Mouse (Mus musculus) lung, embryonic 15.5 days (tissue): Measurements from ENCODE around the gene Fra10ac1. TPM values are rescaled to one million over a fixed set of nuclear protein-coding genes. Genes with fewer than 3 reads are reported as not detected.

Source experiments
- ATAC-seq: fragments of 200-750 bp; cut with Nextera tagmentation; 2 replicates; pipeline ENCODE4 v1.8.0; 2017; ENCODE audit warnings: moderate number of reproducible peaks, borderline replicate concordance; ENCODE audit not compliant: low FRiP score, low TSS enrichment; ENCODE audit errors: extremely low read depth
- H3K27ac ChIP-seq: fragments of 300-500 bp; sonication (generic); 2 replicates; pipeline ENCODE4 v1.5.1; 2015; ENCODE audit warnings: moderate library complexity, mild to moderate bottlenecking, inconsistent platforms
- H3K27me3 ChIP-seq: fragments of 300-500 bp; sonication (generic); 2 replicates; pipeline ENCODE4 v1.6.1; 2015; ENCODE audit warnings: inconsistent platforms
- H3K36me3 ChIP-seq: fragments of 300-500 bp; sonication (generic); 2 replicates; pipeline ENCODE4 v1.6.1; 2015; ENCODE audit warnings: inconsistent platforms
- H3K4me1 ChIP-seq: fragments of 300-500 bp; sonication (generic); 2 replicates; pipeline ENCODE4 v1.6.1; 2015; ENCODE audit warnings: inconsistent platforms
- H3K4me2 ChIP-seq: fragments of 300-500 bp; sonication (generic); 2 replicates; pipeline ENCODE4 v1.6.1; 2015; ENCODE audit warnings: inconsistent platforms, mild to moderate bottlenecking, moderate library complexity
- H3K4me3 ChIP-seq: fragments of 300-500 bp; sonication (generic); 2 replicates; pipeline ENCODE4 v1.5.1; 2015; ENCODE audit warnings: mild to moderate bottlenecking, inconsistent platforms
- H3K9ac ChIP-seq: fragments of 300-500 bp; sonication (generic); 2 replicates; pipeline ENCODE4 v1.6.1; 2015; ENCODE audit warnings: inconsistent platforms
- H3K9me3 ChIP-seq: fragments of 300-500 bp; sonication (generic); 2 replicates; pipeline ENCODE4 v1.6.1; 2016; ENCODE audit warnings: inconsistent platforms
- WGBS: fragments of 180-500 bp; shearing (Covaris S2); methylation state at CpG from one replicate; pipeline ENCODE4 v1.1.7; 2015; 5-methylcytosine and 5-hydroxymethylcytosine counted together
- polyA plus RNA-seq: library from polyadenylated mRNA; unstranded; fragments of >200 nt; fragmentation: Nextera tagmentation; extraction: Ambion mirVana; gene quantifications from 2 replicates; pipeline ENCODE4 v1.2.1, GENCODE M21; 2015

The Fra10ac1 gene
- 33.2 and 36.4 TPM in 2 replicates for polyA plus RNA-seq

GRCm38 (mm10) chr19:38223905-38224684 lies at the start of gene Fra10ac1:
Gene Fra10ac1, minus strand, starts transcription at chr19:38224156.
- WGBS, result 1% methylated on average over 49 of the region's 49 CpGs
- H3K27me3 ChIP-seq, result no peaks in the 10 kb centered on the region
- H3K4me1 ChIP-seq, result peaks cover 12% of the 10 kb centered on the region; the same call in 1 of the 2 replicates
- no peaks in the 10 kb centered on the region; the same call in 1 of the 2 replicates for H3K9me3 ChIP-seq
- H3K36me3 ChIP-seq, result 0 out of 2 replicates have a peak, but pooled peaks cover 2% of the 10 kb centered on the region
- peak within 1 kb of the TSS; percentile 88 for H3K27ac ChIP-seq
- H3K4me2 ChIP-seq, result peak within 1 kb of the TSS; percentile 83
- H3K9ac ChIP-seq, result peak within 1 kb of the TSS; percentile 80
- ATAC-seq, result peak; percentile 97
- H3K4me3 ChIP-seq, result peak within 1 kb of the TSS; percentile 86

DNA sequence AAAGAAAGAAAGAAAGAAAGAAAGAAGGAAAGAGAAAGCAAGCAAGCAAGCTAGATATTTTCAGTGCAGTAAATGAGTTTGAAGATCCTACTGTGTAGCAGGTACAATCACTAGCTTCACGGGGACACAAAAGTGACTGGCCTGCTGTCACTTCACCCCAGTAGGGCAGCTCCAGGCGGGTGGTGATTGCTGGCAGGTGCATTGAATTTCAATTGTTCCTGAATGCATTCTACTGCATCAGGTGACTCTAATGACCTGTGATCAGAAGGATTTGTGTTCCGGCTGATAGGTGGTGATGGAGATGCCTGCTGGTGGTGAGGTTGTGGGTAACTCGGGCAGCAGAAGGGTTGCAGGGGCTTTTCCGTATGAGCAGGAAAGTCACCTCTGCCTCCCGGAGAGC lies 47.1 kb upstream of the Fra10ac1 start:
- Histone ChIP-seq H3K4me3 (no peak overlapping the region), H3K27me3 (no peaks in the 10 kb centered on the region), H3K4me2 (no peak overlapping the region), H3K27ac (no peak overlapping the region), H3K9ac (no peak overlapping the region), H3K4me1 (no peaks in the 10 kb centered on the region), H3K9me3 (no peaks in the 10 kb centered on the region), H3K36me3 (no peaks in the 10 kb centered on the region)
- ATAC-seq, result no peak
- 34% methylated on average over 6 of the region's 6 CpGs for WGBS

- peaks cover 14% of the 10 kb centered on the region for H3K27me3 ChIP-seq
- no peak overlapping the region for H3K9ac ChIP-seq
- 82% methylated on average over 5 of the region's 5 CpGs for WGBS
- no peak overlapping the region for H3K4me2 ChIP-seq
- H3K4me3 ChIP-seq, result no peak overlapping the region
- no peak overlapping the region for H3K27ac ChIP-seq
- H3K4me1 ChIP-seq, result 0 out of 2 replicates have a peak, but pooled peaks cover 5% of the 10 kb centered on the region
- no peak for ATAC-seq
- no peaks in the 10 kb centered on the region for H3K9me3 ChIP-seq
- no peaks in the 10 kb centered on the region for H3K36me3 ChIP-seq
Observed at GRCm38 (mm10) chr19:38267469-38267868, 43.5 kb upstream of the Fra10ac1 start.

DNA sequence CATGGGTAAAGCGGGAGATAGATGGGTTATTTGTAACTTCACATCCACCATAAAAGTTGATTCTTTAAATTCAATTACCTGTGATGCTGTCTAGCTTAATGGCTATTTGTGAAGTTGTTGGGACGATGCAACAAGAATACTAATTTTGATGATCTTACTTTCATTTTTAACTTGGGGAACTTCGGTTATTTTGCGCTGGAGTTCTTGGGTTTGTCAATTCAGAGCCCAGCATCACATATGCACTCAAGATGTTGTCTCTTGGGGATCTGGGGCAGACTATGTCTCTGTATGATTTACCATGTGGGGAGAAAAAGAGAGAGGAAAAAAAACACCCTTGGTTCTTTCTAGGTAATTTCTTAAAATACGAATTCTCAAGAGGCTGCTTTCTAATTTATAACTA lies 41.8 kb upstream of the Fra10ac1 start:
- H3K4me1 ChIP-seq, result 0 out of 2 replicates have a peak, but pooled peaks cover 5% of the 10 kb centered on the region
- H3K4me3 ChIP-seq, result no peak overlapping the region
- peaks cover 14% of the 10 kb centered on the region for H3K27me3 ChIP-seq
- WGBS, result 83% methylated on average over 5 of the region's 5 CpGs
- no peak overlapping the region for H3K9ac ChIP-seq
- H3K36me3 ChIP-seq, result no peaks in the 10 kb centered on the region
- no peak overlapping the region for H3K27ac ChIP-seq
- H3K4me2 ChIP-seq, result no peak overlapping the region
- no peaks in the 10 kb centered on the region for H3K9me3 ChIP-seq
- no peak for ATAC-seq

- no peak for ATAC-seq
Observed at GRCm38 (mm10) chr19:38264505-38265500, 40.8 kb upstream of the Fra10ac1 start, which contains the start of gene Lgi1. Gene Lgi1, plus strand, starts transcription at chr19:38264536.

GRCm38 (mm10) chr19:38263829-38264504 lies 40.0 kb upstream of the Fra10ac1 start:
- no peak overlapping the region for H3K27ac ChIP-seq
- H3K9ac ChIP-seq, result no peak overlapping the region
- no peaks in the 10 kb centered on the region for H3K36me3 ChIP-seq
- peaks cover 14% of the 10 kb centered on the region for H3K27me3 ChIP-seq
- H3K4me3 ChIP-seq, result no peak overlapping the region
- H3K9me3 ChIP-seq, result no peaks in the 10 kb centered on the region
- H3K4me1 ChIP-seq, result 0 out of 2 replicates have a peak, but pooled peaks cover 5% of the 10 kb centered on the region
- ATAC-seq, result no peak
- 26% methylated on average over 14 of the region's 14 CpGs for WGBS
- H3K4me2 ChIP-seq, result peak overlapping the region; percentile 19

More at GRCm38 (mm10) chr19:38264505-38265500, 40.8 kb upstream of the Fra10ac1 start, which contains the start of gene Lgi1:
- no peaks in the 10 kb centered on the region for H3K36me3 ChIP-seq
- H3K27ac ChIP-seq, result no peak within 1 kb of the TSS
- no peaks in the 10 kb centered on the region for H3K9me3 ChIP-seq
- 21% methylated on average over 21 of the region's 21 CpGs for WGBS
- H3K4me1 ChIP-seq, result 0 out of 2 replicates have a peak, but pooled peaks cover 5% of the 10 kb centered on the region
- no peak within 1 kb of the TSS for H3K4me3 ChIP-seq
- H3K4me2 ChIP-seq, result peak within 1 kb of the TSS; percentile 19
- peaks cover 14% of the 10 kb centered on the region for H3K27me3 ChIP-seq
- H3K9ac ChIP-seq, result no peak within 1 kb of the TSS

DNA sequence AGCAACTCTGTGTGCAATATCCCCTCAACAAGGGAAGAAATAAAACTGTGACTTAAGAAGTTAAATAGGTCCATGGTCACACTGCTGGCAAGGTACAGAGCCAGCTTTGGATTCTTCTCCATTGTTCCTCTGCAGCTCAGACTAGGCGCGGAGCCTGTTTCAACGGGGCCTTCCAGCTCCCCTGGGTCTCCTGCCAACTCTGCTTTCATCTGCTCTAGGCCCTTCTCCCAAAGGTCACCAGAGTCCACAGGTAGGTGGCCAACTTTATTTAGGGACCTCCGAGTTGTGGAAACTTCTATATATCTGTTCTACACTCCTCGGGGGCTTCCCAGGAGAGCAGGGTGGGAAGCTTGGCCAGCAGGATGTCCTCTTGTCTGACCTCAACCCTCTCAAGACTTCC lies 37.4 kb upstream of the Fra10ac1 start:
- ATAC-seq, result no peak
- H3K36me3 ChIP-seq, result no peaks in the 10 kb centered on the region
- 79% methylated on average over 5 of the region's 5 CpGs for WGBS

GRCm38 (mm10) chr19:38260346-38260745 lies 36.4 kb upstream of the Fra10ac1 start:
- Histone ChIP-seq H3K9ac (no peak overlapping the region), H3K27me3 (peaks cover 14% of the 10 kb centered on the region), H3K4me1 (0 out of 2 replicates have a peak, but pooled peaks cover 5% of the 10 kb centered on the region), H3K36me3 (no peaks in the 10 kb centered on the region), H3K9me3 (no peaks in the 10 kb centered on the region), H3K4me3 (no peak overlapping the region), H3K4me2 (no peak overlapping the region), H3K27ac (no peak overlapping the region)
- 36% methylated on average over 4 of the region's 4 CpGs for WGBS
- no peak for ATAC-seq

More for the DNA sequence above, 37.4 kb upstream of the Fra10ac1 start:
- Histone ChIP-seq H3K4me1 (0 out of 2 replicates have a peak, but pooled peaks cover 5% of the 10 kb centered on the region), H3K9ac (no peak overlapping the region), H3K4me3 (no peak overlapping the region), H3K27ac (no peak overlapping the region), H3K9me3 (no peaks in the 10 kb centered on the region), H3K4me2 (no peak overlapping the region), H3K27me3 (peaks cover 14% of the 10 kb centered on the region)

DNA sequence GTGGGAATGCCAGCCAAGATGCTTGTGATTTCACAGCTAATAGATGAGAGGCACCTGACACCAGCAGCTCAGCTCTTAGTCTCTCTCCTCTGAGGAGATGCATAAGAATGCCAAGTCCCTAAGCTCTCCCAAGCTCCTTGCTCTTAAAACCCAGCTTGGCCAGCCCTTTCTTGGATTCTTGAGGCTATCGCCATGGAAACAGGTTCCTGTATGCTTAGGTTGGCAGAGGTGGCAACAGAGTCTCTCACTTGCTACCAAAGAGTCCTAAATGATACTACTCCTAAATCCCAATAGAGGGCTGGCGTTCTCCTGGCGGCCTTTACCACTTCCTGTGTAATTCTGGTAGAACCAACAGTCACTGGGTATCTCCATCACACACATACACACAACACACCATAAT lies 35.5 kb upstream of the Fra10ac1 start:
- ATAC-seq, result no peak
- H3K36me3 ChIP-seq, result no peaks in the 10 kb centered on the region
- H3K4me1 ChIP-seq, result 0 out of 2 replicates have a peak, but pooled peaks cover 5% of the 10 kb centered on the region
- H3K4me3 ChIP-seq, result no peak overlapping the region
- no peaks in the 10 kb centered on the region for H3K9me3 ChIP-seq
- H3K27ac ChIP-seq, result no peak overlapping the region
- 62% methylated on average over 3 of the region's 3 CpGs for WGBS
- H3K9ac ChIP-seq, result no peak overlapping the region
- peaks cover 9% of the 10 kb centered on the region; the same call in 1 of the 2 replicates for H3K27me3 ChIP-seq
- no peak overlapping the region for H3K4me2 ChIP-seq

- H3K9ac ChIP-seq, result no peak overlapping the region
- 72% methylated on average over 3 of the region's 3 CpGs for WGBS
- H3K4me2 ChIP-seq, result no peak overlapping the region
- no peaks in the 10 kb centered on the region for H3K9me3 ChIP-seq
- no peak for ATAC-seq
- H3K27ac ChIP-seq, result no peak overlapping the region
- no peak overlapping the region for H3K4me3 ChIP-seq
- peaks cover 4% of the 10 kb centered on the region; the same call in 1 of the 2 replicates for H3K27me3 ChIP-seq
- H3K36me3 ChIP-seq, result no peaks in the 10 kb centered on the region
- no peaks in the 10 kb centered on the region for H3K4me1 ChIP-seq
Observed at GRCm38 (mm10) chr19:38258651-38259065, 34.7 kb upstream of the Fra10ac1 start.

GRCm38 (mm10) chr19:38253796-38254195 lies 29.8 kb upstream of the Fra10ac1 start:
- Histone ChIP-seq H3K27me3 (no peaks in the 10 kb centered on the region), H3K4me1 (no peaks in the 10 kb centered on the region), H3K4me2 (no peak overlapping the region), H3K9me3 (no peaks in the 10 kb centered on the region), H3K27ac (no peak overlapping the region), H3K36me3 (no peaks in the 10 kb centered on the region), H3K4me3 (no peak overlapping the region), H3K9ac (no peak overlapping the region)
- 58% methylated on average over 6 of the region's 6 CpGs for WGBS
- no peak for ATAC-seq
